Mouse (Mus musculus) forebrain, embryonic 10.5 days (tissue): ENCODE results near the gene Ifngr2. TPM values are rescaled to one million over a fixed set of nuclear protein-coding genes. Genes with fewer than 3 reads are reported as not detected.

Source experiments
- DNase-seq: peaks from one replicate; pipeline ENCODE4 v3.0.0-alpha.2; 2017; ENCODE audit warnings: low spot score; ENCODE audit errors: extremely low spot score
- H3K27ac ChIP-seq: fragments of 300-500 bp; sonication (generic); 2 replicates; pipeline ENCODE4 v1.5.1; 2016; ENCODE audit warnings: mild to moderate bottlenecking
- H3K27me3 ChIP-seq: fragments of 300-500 bp; sonication (generic); 2 replicates; pipeline ENCODE4 v1.6.1; 2016; ENCODE audit warnings: mild to moderate bottlenecking; ENCODE audit not compliant: poor library complexity, severe bottlenecking
- H3K36me3 ChIP-seq: fragments of 300-500 bp; sonication (generic); replicated peaks from 2 replicates; pipeline ENCODE4 v1.6.1; 2016; ENCODE audit warnings: mild to moderate bottlenecking, moderate library complexity
- H3K4me1 ChIP-seq: fragments of 300-500 bp; sonication (generic); 2 replicates; pipeline ENCODE4 v1.6.1; 2016
- H3K4me3 ChIP-seq: fragments of 300-500 bp; sonication (generic); 2 replicates; pipeline ENCODE4 v1.5.1; 2016; ENCODE audit warnings: mild to moderate bottlenecking, moderate library complexity
- H3K9me3 ChIP-seq: fragments of 300-500 bp; sonication (generic); 2 replicates; pipeline ENCODE4 v1.6.1; 2016; ENCODE audit warnings: mild to moderate bottlenecking, moderate library complexity
- WGBS: fragments of 180-500 bp; shearing (Covaris S2); methylation state at CpG from one replicate; pipeline ENCODE4 v1.1.7; 2016; 5-methylcytosine and 5-hydroxymethylcytosine counted together
- polyA plus RNA-seq: library from polyadenylated mRNA; unstranded; fragments of >200 nt; fragmentation: Nextera tagmentation; extraction: Ambion mirVana; gene quantifications from 2 replicates; pipeline ENCODE4 v1.2.1, GENCODE M21; 2016

The Ifngr2 gene
- polyA plus RNA-seq, 1 experiment from 2014 or later: 28.0 TPM

DNA sequence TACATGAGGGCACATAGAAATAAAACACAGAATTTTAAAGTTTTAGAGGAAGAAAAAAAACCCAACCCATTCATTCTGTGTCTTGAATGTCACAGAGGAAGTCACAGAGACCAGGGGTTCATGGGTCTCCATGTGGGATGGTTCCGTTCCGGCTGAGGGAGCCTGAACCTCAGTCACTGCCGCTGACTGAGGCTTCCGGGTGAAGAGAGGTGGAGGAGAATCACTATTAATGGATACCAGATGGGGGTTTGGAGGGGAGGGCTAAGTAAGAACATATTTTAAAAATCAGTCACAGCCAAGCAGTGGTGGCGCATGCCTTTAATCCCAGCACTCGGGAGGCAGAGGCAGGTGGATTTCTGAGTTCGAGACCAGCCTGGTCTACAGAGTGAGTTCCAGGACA lies 10.3 kb downstream of the Ifngr2 start:
- H3K27me3 ChIP-seq: no peaks in the 10 kb centered on the region
- H3K36me3 ChIP-seq: peaks cover 48% of the 10 kb centered on the region
- no peak overlapping the region for H3K4me3 ChIP-seq
- peaks cover 28% of the 10 kb centered on the region for H3K4me1 ChIP-seq
- no peak for DNase-seq
- 0 out of 2 replicates have a peak overlapping the region, but pooled peaks have one; percentile 30 for H3K27ac ChIP-seq
- H3K9me3 ChIP-seq: no peaks in the 10 kb centered on the region
- WGBS: 78% methylated on average over 7 of the region's 7 CpGs

DNA sequence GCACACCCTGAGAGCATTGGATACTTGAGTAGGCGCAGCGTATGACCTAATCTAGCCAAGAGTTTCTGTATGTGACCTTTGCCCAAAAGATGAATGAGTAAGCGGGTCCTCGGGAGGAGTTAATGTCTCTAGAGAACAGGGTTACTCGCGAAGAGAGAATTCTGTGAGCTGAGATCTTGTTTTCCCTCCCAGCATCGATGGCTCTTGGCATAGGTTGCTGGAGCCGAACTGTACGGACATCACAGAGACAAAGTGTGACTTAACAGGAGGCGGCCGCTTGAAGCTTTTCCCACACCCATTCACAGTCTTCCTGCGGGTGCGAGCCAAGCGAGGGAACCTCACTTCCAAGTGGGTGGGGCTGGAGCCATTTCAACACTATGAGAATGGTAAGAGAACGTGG lies 10.8 kb downstream of the Ifngr2 start:
- Histone ChIP-seq H3K4me3 (no peak overlapping the region), H3K4me1 (peaks cover 27% of the 10 kb centered on the region), H3K27me3 (no peaks in the 10 kb centered on the region), H3K36me3 (peaks cover 53% of the 10 kb centered on the region), H3K9me3 (no peaks in the 10 kb centered on the region), H3K27ac (no peak overlapping the region)
- no peak for DNase-seq
- 91% methylated on average over 15 of the region's 15 CpGs for WGBS

DNA sequence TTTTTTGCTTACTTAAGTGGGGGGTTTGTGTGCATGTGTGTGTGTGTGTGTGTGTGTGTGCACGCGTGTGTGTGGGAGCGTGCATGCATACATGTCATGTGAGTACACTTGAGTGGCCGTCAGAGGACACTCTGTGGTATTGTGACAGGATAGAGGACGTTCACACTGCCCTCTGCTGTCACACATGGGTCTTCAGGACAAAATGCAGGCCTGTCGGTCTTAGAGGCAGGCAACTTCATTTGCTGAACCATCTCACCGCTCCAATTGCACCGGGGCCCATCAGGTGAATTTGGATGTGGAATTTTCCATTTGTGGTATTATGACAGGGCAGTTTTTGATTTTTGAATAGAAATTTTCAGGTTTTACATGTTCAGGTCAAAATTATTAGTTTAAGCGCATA lies 14.2 kb downstream of the Ifngr2 start:
- Histone ChIP-seq H3K9me3 (no peaks in the 10 kb centered on the region), H3K27ac (no peak overlapping the region), H3K36me3 (peaks cover 59% of the 10 kb centered on the region), H3K4me1 (peaks cover 11% of the 10 kb centered on the region; the same call in 1 of the 2 replicates), H3K4me3 (0 out of 2 replicates have a peak overlapping the region, but pooled peaks have one; percentile 17), H3K27me3 (no peaks in the 10 kb centered on the region)
- no peak for DNase-seq
- 60% methylated on average over 9 of the region's 9 CpGs for WGBS

DNA sequence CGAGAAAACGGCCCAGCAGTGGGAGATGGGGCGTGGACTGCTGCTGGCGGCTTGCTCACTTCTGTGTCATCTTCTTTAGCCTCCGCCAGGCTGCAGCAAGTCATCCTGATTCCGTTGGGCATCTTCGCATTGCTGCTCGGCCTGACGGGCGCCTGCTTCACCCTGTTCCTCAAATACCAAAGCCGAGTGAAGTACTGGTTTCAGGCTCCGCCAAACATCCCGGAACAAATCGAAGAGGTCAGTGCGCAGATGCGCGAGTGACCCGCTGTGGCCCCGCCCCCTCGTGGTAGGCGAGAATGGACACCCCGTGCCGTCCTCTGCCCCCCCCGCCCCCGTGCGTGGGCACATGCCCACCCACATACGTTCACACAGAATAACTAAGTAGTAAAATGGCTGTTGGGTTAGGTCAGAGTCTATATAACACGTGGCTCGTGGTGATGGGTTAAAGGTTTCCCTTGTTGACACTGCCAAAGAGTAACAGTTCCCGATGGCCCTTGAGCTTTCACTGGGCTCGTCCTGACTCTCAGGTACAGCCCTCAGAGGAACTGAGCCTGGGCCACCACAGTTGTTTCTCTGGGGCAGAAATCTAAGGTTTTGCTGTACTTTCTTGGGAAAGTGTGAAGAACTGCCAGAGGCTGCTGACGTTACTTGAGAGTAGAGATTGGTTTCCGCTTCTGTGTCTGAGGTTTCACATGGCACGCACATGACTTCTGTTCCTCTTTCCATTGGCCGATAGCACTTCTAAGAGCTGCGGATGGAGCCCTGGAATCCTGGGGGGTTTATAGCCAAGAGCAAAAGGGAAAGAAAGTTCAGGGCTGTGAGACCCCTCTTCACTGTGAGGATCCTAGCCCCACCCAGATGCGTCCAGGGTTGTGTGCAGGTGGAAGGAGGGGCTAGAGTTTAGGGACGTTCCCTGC lies 14.9 kb downstream of the Ifngr2 start:
- WGBS: 71% methylated on average over 38 of the region's 38 CpGs
- H3K27me3 ChIP-seq: no peaks in the 10 kb centered on the region
- peaks cover 59% of the 10 kb centered on the region for H3K36me3 ChIP-seq
- H3K9me3 ChIP-seq: no peaks in the 10 kb centered on the region
- DNase-seq: no peak
- H3K4me1 ChIP-seq: peaks cover 12% of the 10 kb centered on the region; the same call in 1 of the 2 replicates
- no peak overlapping the region for H3K27ac ChIP-seq
- H3K4me3 ChIP-seq: peak overlapping the region; percentile 17

DNA sequence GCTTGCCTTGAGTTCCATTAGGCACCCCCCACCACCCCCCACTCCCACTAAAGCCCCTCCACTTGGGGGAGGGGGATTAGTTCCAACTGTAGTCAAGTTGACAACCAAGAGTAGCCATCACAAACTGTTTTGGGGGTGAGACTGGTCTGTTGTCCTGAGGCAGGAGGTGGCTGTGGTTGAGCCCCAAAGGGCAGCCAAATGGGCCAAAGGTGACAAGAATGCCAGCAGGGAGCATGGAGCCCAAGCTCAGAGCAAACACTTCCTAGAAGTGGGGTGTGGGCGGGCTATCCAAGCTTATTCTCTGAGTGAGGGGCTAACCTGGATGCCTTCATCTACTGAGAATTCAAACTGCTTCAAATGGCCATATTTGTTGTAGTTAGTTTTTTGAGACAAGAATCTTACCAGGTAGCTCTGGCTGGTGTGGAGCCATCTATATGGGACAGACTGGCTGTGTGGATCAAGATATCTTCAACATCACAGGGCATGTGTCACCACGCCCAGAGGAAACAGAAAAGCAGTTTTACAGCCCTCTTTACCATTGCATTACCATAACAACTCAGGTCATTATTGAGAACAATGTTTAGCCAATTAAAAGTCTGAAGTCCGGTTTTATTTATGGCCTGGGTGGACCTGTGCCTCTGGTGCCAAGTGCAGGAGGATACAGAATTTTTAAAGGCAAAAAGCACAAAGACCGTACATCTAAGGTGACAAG lies 17.9 kb downstream of the Ifngr2 start:
- peaks cover 42% of the 10 kb centered on the region for H3K36me3 ChIP-seq
- H3K4me3 ChIP-seq: no peak overlapping the region
- H3K27ac ChIP-seq: no peak overlapping the region
- no peak for DNase-seq
- no peaks in the 10 kb centered on the region for H3K27me3 ChIP-seq
- H3K4me1 ChIP-seq: peaks cover 10% of the 10 kb centered on the region; the same call in 1 of the 2 replicates
- WGBS: 90% methylated on average over 4 of the region's 4 CpGs
- H3K9me3 ChIP-seq: no peaks in the 10 kb centered on the region

DNA sequence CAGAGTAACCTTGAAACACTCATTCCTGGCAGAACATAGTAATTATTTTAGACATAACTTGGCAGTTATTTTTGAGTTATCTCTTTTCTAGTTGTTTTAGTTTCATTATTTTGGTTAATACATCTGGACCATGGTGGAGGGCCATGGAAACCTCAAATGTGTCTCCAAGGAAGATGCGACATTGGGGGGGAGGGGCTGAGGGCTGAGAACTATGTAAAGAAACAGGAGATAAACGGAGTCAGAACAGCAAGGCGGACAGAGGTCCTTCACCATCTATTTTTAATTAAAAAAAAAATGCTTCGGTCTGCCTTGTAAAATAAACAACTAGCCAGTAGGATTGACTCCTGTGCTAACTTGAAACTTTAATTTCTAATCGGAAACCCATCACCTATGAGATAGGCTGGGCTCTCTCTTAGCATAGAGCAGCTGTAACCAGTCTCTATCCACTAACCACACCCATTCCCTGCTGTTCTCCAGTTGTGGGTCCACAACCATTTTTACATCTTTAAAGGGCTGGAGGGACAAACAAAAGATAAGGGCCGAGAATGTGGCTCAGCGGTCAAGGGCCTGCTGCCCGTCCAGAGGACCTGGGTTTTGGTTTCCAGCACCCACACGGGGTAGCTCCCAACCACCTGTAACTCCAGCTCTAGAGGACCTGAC lies 18.6 kb downstream of the Ifngr2 start:
- no peaks in the 10 kb centered on the region for H3K9me3 ChIP-seq
- no peak overlapping the region for H3K4me3 ChIP-seq
- 75% methylated on average over 9 of the region's 9 CpGs for WGBS
- no peak overlapping the region for H3K27ac ChIP-seq
- DNase-seq: no peak
- H3K4me1 ChIP-seq: peaks cover 10% of the 10 kb centered on the region; the same call in 1 of the 2 replicates
- H3K27me3 ChIP-seq: no peaks in the 10 kb centered on the region
- H3K36me3 ChIP-seq: peaks cover 37% of the 10 kb centered on the region

DNA sequence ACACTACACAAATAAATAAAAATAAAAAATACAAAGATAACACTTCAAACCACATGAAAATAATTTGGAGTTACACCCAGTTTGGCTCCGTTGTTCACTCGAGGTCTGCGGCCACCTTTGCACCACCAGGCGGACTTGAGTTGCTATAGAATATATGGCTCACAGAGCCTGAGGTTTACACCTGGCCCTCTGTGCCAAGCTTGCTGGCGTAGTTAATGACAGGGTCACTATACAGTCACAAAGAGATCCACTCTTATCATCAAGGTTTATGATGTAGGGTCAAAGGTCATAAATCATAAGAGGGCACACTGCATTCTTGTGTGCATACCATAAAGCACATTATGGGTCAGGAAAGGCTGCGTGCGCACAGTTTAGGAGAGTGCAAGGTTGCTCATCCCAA lies 19.1 kb downstream of the Ifngr2 start:
- H3K36me3 ChIP-seq: peaks cover 34% of the 10 kb centered on the region
- 95% methylated on average over 7 of the region's 7 CpGs for WGBS
- peaks cover 10% of the 10 kb centered on the region; the same call in 1 of the 2 replicates for H3K4me1 ChIP-seq
- H3K4me3 ChIP-seq: no peak overlapping the region
- no peaks in the 10 kb centered on the region for H3K9me3 ChIP-seq
- no peaks in the 10 kb centered on the region for H3K27me3 ChIP-seq
- DNase-seq: no peak
- H3K27ac ChIP-seq: no peak overlapping the region

DNA sequence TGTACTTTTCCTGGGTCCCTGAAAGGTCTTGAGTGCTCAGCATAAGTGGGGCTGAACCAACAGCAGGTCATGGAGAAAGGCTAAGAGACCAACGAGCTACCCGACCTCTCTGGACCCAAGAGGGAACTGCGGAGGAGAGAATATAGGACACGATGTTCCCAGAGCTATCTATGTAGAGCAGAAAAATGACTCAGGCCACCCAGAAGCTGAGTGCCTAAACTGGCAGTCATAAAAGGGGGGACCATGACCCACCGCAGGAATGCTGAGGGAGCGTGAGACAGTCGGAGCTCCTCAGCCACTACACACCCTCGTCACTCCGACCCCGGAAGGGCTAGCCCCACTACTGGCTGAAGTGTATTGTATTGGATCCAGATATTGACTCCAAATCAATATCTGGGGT lies 22.1 kb downstream of the Ifngr2 start:
- H3K36me3 ChIP-seq: peaks cover 11% of the 10 kb centered on the region
- WGBS: 92% methylated on average over 10 of the region's 10 CpGs
- no peak for DNase-seq
- H3K27me3 ChIP-seq: no peaks in the 10 kb centered on the region
- H3K27ac ChIP-seq: no peak overlapping the region
- no peaks in the 10 kb centered on the region for H3K9me3 ChIP-seq
- H3K4me3 ChIP-seq: no peak overlapping the region
- 0 out of 2 replicates have a peak, but pooled peaks cover 3% of the 10 kb centered on the region for H3K4me1 ChIP-seq

DNA sequence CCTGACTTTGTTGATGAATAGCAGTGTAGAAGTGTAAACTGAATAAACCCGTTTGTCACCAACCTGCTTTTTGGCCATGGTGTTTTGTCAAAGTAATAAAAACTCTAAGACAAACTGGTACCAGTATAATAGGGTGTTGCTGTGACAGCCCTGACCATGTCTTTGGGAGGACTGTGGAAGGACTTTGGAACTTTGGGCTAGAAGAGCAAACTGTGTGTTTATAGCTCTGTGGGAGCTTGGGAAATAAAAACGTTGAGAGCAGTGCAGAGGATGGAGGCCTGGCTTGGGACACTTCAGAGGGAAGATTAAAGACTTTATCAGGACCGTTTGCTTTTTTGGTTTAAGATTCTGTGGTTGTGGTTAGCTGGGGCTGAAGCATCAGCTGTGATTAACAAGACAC lies 24.2 kb downstream of the Ifngr2 start:
- Histone ChIP-seq H3K27me3 (no peaks in the 10 kb centered on the region), H3K4me1 (peaks cover 11% of the 10 kb centered on the region), H3K4me3 (no peak overlapping the region), H3K27ac (no peak overlapping the region), H3K36me3 (peaks cover 14% of the 10 kb centered on the region; the same call in 1 of the 2 replicates), H3K9me3 (no peaks in the 10 kb centered on the region)
- no peak for DNase-seq
- WGBS: 82% methylated on average over 3 of the region's 3 CpGs

DNA sequence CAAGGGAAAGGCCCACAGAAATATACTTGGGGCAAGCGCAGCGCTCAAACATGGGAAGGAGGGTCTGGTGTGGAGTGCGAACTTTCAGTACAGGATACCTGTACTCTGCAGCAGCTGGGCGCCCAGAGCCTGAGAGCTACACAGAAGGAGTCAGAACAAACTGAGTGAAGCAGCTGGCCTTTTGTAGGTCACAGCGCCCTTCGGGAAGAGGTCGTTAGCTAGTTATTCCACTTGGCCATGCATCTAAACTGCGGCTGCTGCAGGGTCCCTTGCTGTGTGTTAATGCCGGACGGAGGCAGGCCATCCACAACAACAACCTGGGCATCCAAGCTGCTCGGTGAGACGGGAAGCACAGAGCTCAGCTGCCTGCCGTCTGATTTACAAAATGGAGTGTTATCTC lies 28.3 kb downstream of the Ifngr2 start:
- H3K27me3 ChIP-seq: no peaks in the 10 kb centered on the region
- no peak overlapping the region for H3K4me3 ChIP-seq
- peaks cover 22% of the 10 kb centered on the region for H3K36me3 ChIP-seq
- H3K4me1 ChIP-seq: peaks cover 8% of the 10 kb centered on the region
- H3K9me3 ChIP-seq: no peaks in the 10 kb centered on the region
- DNase-seq: no peak
- 0 out of 2 replicates have a peak overlapping the region, but pooled peaks have one; percentile 48 for H3K27ac ChIP-seq
- WGBS: 71% methylated on average over 13 of the region's 13 CpGs

DNA sequence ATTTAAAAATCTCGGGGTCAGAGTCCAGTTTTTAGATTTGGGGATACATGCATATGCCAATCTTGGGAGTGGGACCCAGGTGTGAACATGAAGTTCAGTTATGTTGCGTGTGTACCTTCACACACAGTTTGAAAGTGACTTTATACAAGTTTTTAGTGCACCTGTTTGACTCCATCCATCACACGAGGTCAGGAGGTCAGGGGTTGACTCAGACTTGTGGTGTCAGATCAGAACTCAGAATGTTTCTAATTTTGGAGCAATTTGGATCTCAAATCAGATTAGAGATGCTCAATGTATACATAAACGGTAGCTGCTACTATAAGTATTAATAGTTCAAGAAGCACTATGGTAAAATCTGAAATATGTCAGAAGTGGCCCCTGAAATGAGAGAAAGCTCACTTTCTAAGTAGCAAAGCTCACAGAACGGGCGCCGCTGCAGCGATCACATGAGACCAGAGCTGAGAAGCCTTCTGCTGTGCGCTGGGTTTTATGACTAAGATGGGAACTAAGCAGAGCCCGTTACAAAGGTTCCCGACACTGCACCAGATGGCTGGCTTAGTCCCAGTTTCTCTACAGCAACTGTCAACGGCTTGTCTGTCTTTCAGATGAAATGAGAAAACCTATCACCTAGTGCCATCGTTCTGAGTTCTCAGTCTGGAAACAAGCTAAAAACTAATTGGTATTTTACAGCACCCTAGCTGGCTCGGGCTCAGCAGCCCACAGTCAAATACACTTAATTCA lies 32.3 kb downstream of the Ifngr2 start:
- H3K27me3 ChIP-seq: no peaks in the 10 kb centered on the region
- 90% methylated on average over 14 of the region's 14 CpGs for WGBS
- DNase-seq: no peak
- H3K36me3 ChIP-seq: peaks cover 34% of the 10 kb centered on the region
- H3K4me3 ChIP-seq: no peak overlapping the region
- no peak overlapping the region for H3K27ac ChIP-seq
- peaks cover 8% of the 10 kb centered on the region for H3K4me1 ChIP-seq
- no peaks in the 10 kb centered on the region for H3K9me3 ChIP-seq

DNA sequence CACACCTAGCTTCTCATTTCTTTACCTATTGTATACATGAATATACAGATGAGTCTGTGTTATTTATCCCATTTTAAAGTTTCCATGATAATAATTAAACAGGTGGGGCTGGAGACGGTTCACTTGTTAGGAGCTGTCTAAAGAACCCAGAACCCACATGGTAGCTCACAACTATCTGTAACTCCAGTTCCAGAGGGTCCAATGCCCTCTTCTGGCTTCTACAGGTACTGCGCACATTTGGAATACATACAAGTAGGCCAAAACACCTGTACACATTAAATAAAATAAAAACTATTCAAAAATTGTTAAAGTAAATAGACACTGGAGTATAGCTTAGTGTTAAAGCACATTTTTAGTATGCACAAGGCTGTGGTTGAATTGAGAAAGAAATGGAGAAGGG lies 35.4 kb downstream of the Ifngr2 start:
- 75% methylated on average over 2 of the region's 2 CpGs for WGBS
- Histone ChIP-seq H3K4me1 (no peaks in the 10 kb centered on the region), H3K27ac (no peak overlapping the region), H3K27me3 (no peaks in the 10 kb centered on the region), H3K36me3 (peaks cover 35% of the 10 kb centered on the region), H3K4me3 (no peak overlapping the region), H3K9me3 (no peaks in the 10 kb centered on the region)
- DNase-seq: peak; percentile 30
